Mouse (Mus musculus): Measurements from ENCODE around the gene Riok1. TPM values are rescaled to one million over a fixed set of nuclear protein-coding genes. Genes with fewer than 3 reads are reported as not detected.

Riok1 gene
- polyA plus RNA-seq, 1 experiment = 11.8 TPM

DNA sequence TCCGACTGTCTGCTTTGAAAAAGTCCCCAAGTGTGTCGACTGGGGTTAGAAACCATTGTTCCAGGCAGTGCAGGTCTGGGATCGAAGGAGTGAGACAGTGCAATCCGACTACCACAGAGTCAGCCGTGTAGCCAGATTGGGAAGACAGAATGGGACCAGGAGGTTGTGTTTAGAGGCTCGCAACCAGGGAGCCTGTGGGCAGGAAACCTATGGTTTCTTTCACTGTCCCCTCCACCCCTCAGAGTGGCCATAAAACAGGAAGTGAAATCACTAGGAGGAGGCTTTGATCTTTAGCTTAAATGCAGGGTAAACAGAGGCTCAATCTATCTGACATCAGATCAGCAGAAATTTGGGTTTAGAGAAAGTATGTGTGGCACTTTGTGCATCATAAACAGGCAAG, 42.0 kb downstream of the Riok1 start:
- H3K79me3 ChIP-seq (ENCODE audit: low read depth) = no peaks in the 10 kb centered on the region
- H3K36me3 ChIP-seq (ENCODE audit: control insufficient read depth, insufficient read depth) = no peaks in the 10 kb centered on the region
- no peak overlapping the region for H3ac ChIP-seq (ENCODE audit: control insufficient read depth, insufficient read length, low read depth)
- TF ChIP-seq FOSL1 (IDR thresholded peaks at IDR 0.05; ENCODE audit: insufficient read depth, low read length, poor library complexity, severe bottlenecking) (no peak), CTCF (IDR thresholded peaks at IDR 0.05; ENCODE audit: control insufficient read depth, insufficient read depth, insufficient read length) (no peak), MYOD1 (IDR thresholded peaks at IDR 0.05; ENCODE audit: control insufficient read depth, insufficient read length, low read depth) (no peak)
- H3K27me3 ChIP-seq (ENCODE audit: control insufficient read depth, insufficient read depth, insufficient read length) = peaks cover 4% of the 10 kb centered on the region
- no peak overlapping the region for H3K4me3 ChIP-seq (ENCODE audit: insufficient read depth, poor library complexity, severe bottlenecking)
- H3K79me2 ChIP-seq (ENCODE audit: control insufficient read depth, insufficient read depth) = no peaks in the 10 kb centered on the region

DNA sequence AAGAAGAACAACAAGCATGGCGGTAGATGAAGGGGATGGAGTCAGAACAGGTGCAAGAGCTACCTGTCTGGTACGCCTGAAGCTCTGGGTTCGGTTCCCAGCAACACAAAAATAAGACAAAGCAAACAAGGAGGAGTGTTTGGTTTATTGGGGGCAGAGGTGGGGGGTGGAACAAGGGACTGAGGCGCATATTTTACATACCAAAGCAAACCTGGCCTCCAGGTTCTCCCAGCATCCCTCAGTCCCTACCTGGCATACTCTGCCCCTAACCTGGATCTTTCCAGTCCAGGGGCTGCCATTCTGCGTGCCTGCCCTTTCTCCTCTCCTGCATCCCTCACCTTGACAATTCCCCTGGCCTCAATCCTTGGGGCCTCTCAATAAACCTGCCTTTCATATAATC, 42.6 kb downstream of the Riok1 start:
- H3K36me3 ChIP-seq (ENCODE audit: control insufficient read depth, insufficient read depth) = no peaks in the 10 kb centered on the region
- no peak overlapping the region for H3ac ChIP-seq (ENCODE audit: control insufficient read depth, insufficient read length, low read depth)
- TF ChIP-seq USF1 (IDR thresholded peaks at IDR 0.05; ENCODE audit: low read depth) (no peak), MYOG (IDR thresholded peaks at IDR 0.05; ENCODE audit: control insufficient read depth, extremely low read depth, insufficient read length) (no peak), MAX (IDR thresholded peaks at IDR 0.05) (no peak)
- H3K79me3 ChIP-seq (ENCODE audit: low read depth) = no peaks in the 10 kb centered on the region
- peaks cover 4% of the 10 kb centered on the region for H3K27me3 ChIP-seq (ENCODE audit: control insufficient read depth, insufficient read depth, insufficient read length)
- H3K79me2 ChIP-seq (ENCODE audit: control insufficient read depth, insufficient read depth) = no peaks in the 10 kb centered on the region
- no peak overlapping the region for H3K4me3 ChIP-seq (ENCODE audit: insufficient read depth, poor library complexity, severe bottlenecking)

DNA sequence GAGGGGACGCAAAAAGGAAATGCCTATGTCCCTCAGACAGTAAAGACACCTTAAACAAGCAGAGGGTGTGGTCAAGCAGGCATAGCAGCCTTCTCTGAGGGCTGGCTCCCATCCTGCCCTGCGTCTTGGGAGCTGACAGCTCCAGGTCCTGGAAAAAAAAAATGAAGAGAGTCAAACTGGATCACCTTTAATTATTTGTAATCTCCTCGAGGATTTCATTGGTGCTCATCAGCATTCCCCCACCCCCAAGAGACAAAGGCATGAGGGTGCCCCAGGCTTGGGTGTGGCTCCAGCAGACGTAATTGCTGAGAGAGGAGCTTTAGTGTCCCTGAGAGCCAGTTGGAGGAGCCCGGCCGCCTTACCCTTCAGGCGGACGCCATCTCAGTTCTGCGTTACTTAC, 43.2 kb downstream of the Riok1 start:
- peaks cover 4% of the 10 kb centered on the region for H3K27me3 ChIP-seq (ENCODE audit: control insufficient read depth, insufficient read depth, insufficient read length)
- no peak overlapping the region for H3ac ChIP-seq (ENCODE audit: control insufficient read depth, insufficient read length, low read depth)
- H3K79me2 ChIP-seq (ENCODE audit: control insufficient read depth, insufficient read depth) = no peaks in the 10 kb centered on the region
- no peaks in the 10 kb centered on the region for H3K79me3 ChIP-seq (ENCODE audit: low read depth)
- no peaks in the 10 kb centered on the region for H3K36me3 ChIP-seq (ENCODE audit: control insufficient read depth, insufficient read depth)
- TF ChIP-seq CEBPB (IDR thresholded peaks at IDR 0.05; ENCODE audit: low read depth) = no peak
- no peak for TF ChIP-seq MYOG (IDR thresholded peaks at IDR 0.05; ENCODE audit: control insufficient read depth, extremely low read depth, insufficient read length)
- no peak overlapping the region for H3K4me3 ChIP-seq (ENCODE audit: insufficient read depth, poor library complexity, severe bottlenecking)

DNA sequence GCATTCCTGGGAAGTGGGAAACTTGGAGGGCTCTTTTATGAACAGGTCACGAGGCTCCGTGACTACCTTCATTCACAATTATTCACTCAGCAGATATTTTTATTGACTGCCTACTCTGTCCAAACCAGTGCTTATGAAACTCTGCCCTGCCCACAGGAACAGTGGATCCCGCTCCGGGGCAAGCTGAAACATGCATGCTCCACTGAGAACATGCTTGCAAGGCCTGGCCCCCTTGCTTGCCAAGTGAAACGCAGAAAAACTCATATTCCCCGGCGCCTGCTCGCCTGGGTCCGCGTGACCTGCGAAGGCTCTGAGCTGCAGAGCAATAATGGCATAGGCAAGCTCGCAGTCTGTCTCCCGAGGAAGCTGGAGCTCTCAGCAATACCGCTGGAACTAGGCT, 43.9 kb downstream of the Riok1 start:
- Histone ChIP-seq H3K4me3 (ENCODE audit: insufficient read depth, poor library complexity, severe bottlenecking) (no peak overlapping the region), H3K36me3 (ENCODE audit: control insufficient read depth, insufficient read depth) (no peaks in the 10 kb centered on the region), H3ac (ENCODE audit: control insufficient read depth, insufficient read length, low read depth) (no peak overlapping the region), H3K79me3 (ENCODE audit: low read depth) (no peaks in the 10 kb centered on the region), H3K79me2 (ENCODE audit: control insufficient read depth, insufficient read depth) (no peaks in the 10 kb centered on the region), H3K27me3 (ENCODE audit: control insufficient read depth, insufficient read depth, insufficient read length) (peaks cover 4% of the 10 kb centered on the region)
- TF ChIP-seq CTCF (IDR thresholded peaks at IDR 0.05; ENCODE audit: control insufficient read depth, insufficient read depth, insufficient read length) = no peak
- no peak for TF ChIP-seq MAX (IDR thresholded peaks at IDR 0.05)
- TF ChIP-seq CEBPB (IDR thresholded peaks at IDR 0.05; ENCODE audit: low read depth) = no peak
- no peak for TF ChIP-seq FOSL1 (IDR thresholded peaks at IDR 0.05; ENCODE audit: insufficient read depth, low read length, poor library complexity, severe bottlenecking)
- no peak for TF ChIP-seq USF1 (IDR thresholded peaks at IDR 0.05; ENCODE audit: low read depth)
- no peak for TF ChIP-seq MYOG (IDR thresholded peaks at IDR 0.05; ENCODE audit: control insufficient read depth, extremely low read depth, insufficient read length)

DNA sequence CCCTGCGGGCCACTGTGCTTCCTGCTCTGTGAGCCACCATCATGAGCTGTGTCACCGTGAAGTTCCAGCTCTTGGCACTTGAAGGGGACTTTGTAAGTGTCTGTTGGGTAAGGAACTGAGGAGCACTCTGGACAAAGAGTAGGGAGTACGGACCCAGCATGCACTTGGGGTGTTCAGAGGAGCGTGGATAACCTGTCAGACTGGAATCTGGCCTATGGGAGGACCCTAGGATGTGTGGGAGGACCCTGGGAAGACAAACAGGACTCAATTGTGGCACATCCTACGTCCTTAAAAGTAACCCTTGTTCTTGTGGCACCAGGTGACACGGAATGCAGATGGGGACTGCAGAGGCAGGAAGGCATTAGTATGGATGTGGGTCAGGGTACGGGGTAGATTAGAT, 44.4 kb downstream of the Riok1 start:
- Histone ChIP-seq H3K79me3 (ENCODE audit: low read depth) (no peaks in the 10 kb centered on the region), H3K4me3 (ENCODE audit: insufficient read depth, poor library complexity, severe bottlenecking) (no peak overlapping the region), H3K27me3 (ENCODE audit: control insufficient read depth, insufficient read depth, insufficient read length) (peaks cover 4% of the 10 kb centered on the region), H3K79me2 (ENCODE audit: control insufficient read depth, insufficient read depth) (no peaks in the 10 kb centered on the region), H3K36me3 (ENCODE audit: control insufficient read depth, insufficient read depth) (no peaks in the 10 kb centered on the region), H3ac (ENCODE audit: control insufficient read depth, insufficient read length, low read depth) (no peak overlapping the region)
- no peak for TF ChIP-seq MAX (IDR thresholded peaks at IDR 0.05)
- TF ChIP-seq CEBPB (IDR thresholded peaks at IDR 0.05; ENCODE audit: low read depth) = no peak
- TF ChIP-seq CTCF (IDR thresholded peaks at IDR 0.05; ENCODE audit: control insufficient read depth, insufficient read depth, insufficient read length) = no peak
- no peak for TF ChIP-seq MYOG (IDR thresholded peaks at IDR 0.05; ENCODE audit: control insufficient read depth, extremely low read depth, insufficient read length)

DNA sequence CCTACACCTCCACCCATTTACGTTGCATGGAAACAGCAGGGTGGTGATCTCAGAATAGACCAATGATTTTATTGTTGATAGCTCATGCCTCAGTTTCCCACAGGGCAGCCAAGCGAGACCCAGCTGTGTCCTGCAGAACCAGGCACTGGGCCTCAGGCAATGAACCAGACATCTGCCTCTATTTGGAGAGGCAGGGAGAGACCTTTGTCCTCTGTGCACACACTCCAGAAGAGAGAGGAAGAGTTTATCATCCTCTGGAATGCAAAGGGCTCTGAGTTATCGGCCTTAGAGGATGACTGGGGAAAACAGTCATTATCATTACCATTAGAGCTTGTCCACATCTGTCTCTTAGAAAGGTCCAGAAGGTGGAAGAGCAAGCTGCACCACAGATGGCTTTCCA, 49.9 kb downstream of the Riok1 start:
- H3K36me3 ChIP-seq (ENCODE audit: control insufficient read depth, insufficient read depth) = no peaks in the 10 kb centered on the region
- H3K79me2 ChIP-seq (ENCODE audit: control insufficient read depth, insufficient read depth) = no peaks in the 10 kb centered on the region
- H3K4me3 ChIP-seq (ENCODE audit: insufficient read depth, poor library complexity, severe bottlenecking) = no peak overlapping the region
- no peak overlapping the region for H3ac ChIP-seq (ENCODE audit: control insufficient read depth, insufficient read length, low read depth)
- no peaks in the 10 kb centered on the region for H3K27me3 ChIP-seq (ENCODE audit: control insufficient read depth, insufficient read depth, insufficient read length)
- no peaks in the 10 kb centered on the region for H3K79me3 ChIP-seq (ENCODE audit: low read depth)
- TF ChIP-seq MAX (IDR thresholded peaks at IDR 0.05) = no peak
- TF ChIP-seq MYOG (IDR thresholded peaks at IDR 0.05; ENCODE audit: control insufficient read depth, extremely low read depth, insufficient read length) = no peak
- TF ChIP-seq USF1 (IDR thresholded peaks at IDR 0.05; ENCODE audit: low read depth) = no peak
- no peak for TF ChIP-seq MYOD1 (IDR thresholded peaks at IDR 0.05; ENCODE audit: control insufficient read depth, insufficient read length, low read depth)
- no peak for TF ChIP-seq CEBPB (IDR thresholded peaks at IDR 0.05; ENCODE audit: low read depth)
- no peak for TF ChIP-seq CTCF (IDR thresholded peaks at IDR 0.05; ENCODE audit: control insufficient read depth, insufficient read depth, insufficient read length)
- TF ChIP-seq FOSL1 (IDR thresholded peaks at IDR 0.05; ENCODE audit: insufficient read depth, low read length, poor library complexity, severe bottlenecking) = no peak
